26 mouse cellular contexts compared by ENCODE assay signal in the genomic region with DNA sequence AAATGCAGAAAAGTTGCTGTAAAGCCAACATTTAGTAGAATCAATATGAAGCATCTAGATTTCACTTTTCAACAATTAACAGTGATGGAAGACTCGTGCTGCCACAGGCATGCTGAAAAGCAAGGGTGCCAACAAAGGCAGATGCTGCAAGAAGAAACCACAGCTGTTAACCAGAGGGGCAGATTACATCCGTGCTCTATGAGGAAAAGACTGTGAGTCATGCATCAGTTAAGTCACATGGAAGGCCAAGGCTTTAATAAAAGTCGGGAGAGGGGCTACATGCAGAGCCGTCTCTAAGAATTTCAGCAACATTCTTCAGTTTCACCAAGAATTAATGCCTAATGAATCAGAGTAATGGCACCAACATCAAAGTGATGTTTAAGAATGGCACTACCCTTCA. TPM values are rescaled to one million over a fixed set of nuclear protein-coding genes. Genes with fewer than 3 reads are reported as not detected.
DNase-seq lines count a peak whose midpoint lies in the region; ATAC-seq and TF ChIP-seq lines count a peak whose summit lies in the region.
"Had no signal": no experiment of that assay in that cellular context is flagged by ENCODE, and none has a peak within 500 bp of the region (broad histone marks: within the 10 kb centered on the region; RNA-seq: fewer than 3 reads in every experiment).

No protein-coding gene starts in this region.

- no peak overlapping the region for H3ac ChIP-seq in C2C12 (ENCODE audit: control insufficient read depth, insufficient read length, low read depth)

- no peaks in the 10 kb centered on the region for H3K79me2 ChIP-seq in C2C12 (ENCODE audit: control insufficient read depth, insufficient read depth)

- TF ChIP-seq CTCF in kidney, postnatal 0 days (IDR thresholded peaks at IDR 0.05; ENCODE audit: low read depth), result no peak
- TF ChIP-seq CTCF in C2C12 (IDR thresholded peaks at IDR 0.05; ENCODE audit: control insufficient read depth, insufficient read depth, insufficient read length), result no peak
- TF ChIP-seq CTCF in cerebellum, adult 2 months (IDR thresholded peaks at IDR 0.05; ENCODE audit: borderline replicate concordance, insufficient read depth, low read depth, low read length), result no peak

- H3K4me2 ChIP-seq in kidney, postnatal 0 days (ENCODE audit: low read length), result no peak overlapping the region
- H3K4me2 ChIP-seq in liver, embryonic 11.5 days, result no peak overlapping the region
- H3K4me2 ChIP-seq: embryonic facial prominence, embryonic 15.5 days; heart, embryonic 11.5 days; hindbrain, embryonic 13.5 days had no signal

- H3K4me1 ChIP-seq in kidney, postnatal 0 days (replicated peaks; ENCODE audit: insufficient read depth, low read length), result no peaks in the 10 kb centered on the region
- no peaks in the 10 kb centered on the region; the same call in 1 of the 2 replicates for H3K4me1 ChIP-seq in cerebellum, adult 2 months (ENCODE audit: control insufficient read depth, insufficient read depth, low read length)
- no peaks in the 10 kb centered on the region for H3K4me1 ChIP-seq in liver, embryonic 11.5 days (replicated peaks; ENCODE audit: control insufficient read depth, insufficient read depth, low read length)
- H3K4me1 ChIP-seq: embryonic facial prominence, embryonic 15.5 days; hindbrain, embryonic 10.5 days had no signal

- no peak for ATAC-seq in kidney, postnatal 0 days (replicated peaks; ENCODE audit: low FRiP score, low read depth)
- no peak for ATAC-seq in liver, embryonic 11.5 days (replicated peaks; ENCODE audit: low FRiP score)
- ATAC-seq: activated CD4-positive, CD25-positive, alpha-beta regulatory T cell, adult 4 months; forebrain, embryonic 14.5 days; forebrain, postnatal 0 days had no signal

- peaks cover 2% of the 10 kb centered on the region for H3K79me3 ChIP-seq in C2C12 (ENCODE audit: low read depth)

- no peak overlapping the region for H3K4me3 ChIP-seq in kidney, postnatal 0 days (replicated peaks; ENCODE audit: low read depth, low read length)
- H3K4me3 ChIP-seq in C2C12 (ENCODE audit: insufficient read depth, poor library complexity, severe bottlenecking), result no peak overlapping the region
- no peak overlapping the region for H3K4me3 ChIP-seq in cerebellum, adult 2 months (replicated peaks; ENCODE audit: insufficient read depth, low read depth, low read length)
- no peak overlapping the region for H3K4me3 ChIP-seq in liver, embryonic 11.5 days (ENCODE audit: low read depth, low read length)
- H3K4me3 ChIP-seq: embryonic facial prominence, embryonic 15.5 days; gastrocnemius, adult 2 months; hindbrain, embryonic 10.5 days; hindbrain, embryonic 13.5 days had no signal

- H3K27me3 ChIP-seq in kidney, postnatal 0 days (ENCODE audit: insufficient read depth, low read length), result no peaks in the 10 kb centered on the region
- no peaks in the 10 kb centered on the region for H3K27me3 ChIP-seq in C2C12 (ENCODE audit: control insufficient read depth, insufficient read depth, insufficient read length)
- no peaks in the 10 kb centered on the region for H3K27me3 ChIP-seq in cerebellum, adult 2 months (ENCODE audit: control insufficient read depth, insufficient read depth, low read length)
- H3K27me3 ChIP-seq in liver, embryonic 11.5 days (replicated peaks; ENCODE audit: control insufficient read depth, insufficient read depth, low read length), result no peaks in the 10 kb centered on the region
- H3K27me3 ChIP-seq: CH12.LX; embryonic facial prominence, embryonic 15.5 days; hindbrain, embryonic 13.5 days had no signal

- no peak overlapping the region for H3K9ac ChIP-seq in kidney, postnatal 0 days (ENCODE audit: low read depth, low read length)
- H3K9ac ChIP-seq in liver, embryonic 11.5 days (ENCODE audit: low read depth, low read length), result no peak overlapping the region
- H3K9ac ChIP-seq: embryonic facial prominence, embryonic 15.5 days; forebrain, postnatal 0 days; hindbrain, embryonic 13.5 days had no signal

- H3K36me3 ChIP-seq in kidney, postnatal 0 days (ENCODE audit: insufficient read depth, low read length), result no peaks in the 10 kb centered on the region
- H3K36me3 ChIP-seq in C2C12 (ENCODE audit: control insufficient read depth, insufficient read depth), result no peaks in the 10 kb centered on the region
- H3K36me3 ChIP-seq in liver, embryonic 11.5 days (ENCODE audit: control insufficient read depth, insufficient read depth, low read length), result no peaks in the 10 kb centered on the region
- H3K36me3 ChIP-seq: embryonic facial prominence, embryonic 15.5 days; G1E; hindbrain, embryonic 10.5 days; hindbrain, embryonic 13.5 days had no signal

- peak; percentile 22 for DNase-seq in kidney, postnatal 0 days (ENCODE audit: low spot score)
- DNase-seq in kidney, adult 8-10 months, result no peak
- DNase-seq in 3T3-L1 (ENCODE audit: low read depth, low spot score), result peak; percentile 76
- DNase-seq in brain, adult 2 months (ENCODE audit: low read depth, low spot score), result peak; percentile 20
- no peak for DNase-seq in cerebellum, adult 2 months
- DNase-seq in cerebellum, adult 11-12 months, result no peak
- no peak for DNase-seq in liver, embryonic 11.5 days (ENCODE audit: low spot score)
- DNase-seq: adrenal gland, adult 8-10 months; adrenal gland, postnatal 25 days; cerebellum, adult 8-10 months; cerebellum, postnatal 10 days; cerebellum, postnatal 36 days; embryo, embryonic 11 days; forebrain, postnatal 0 days; gastrocnemius, adult 2 months; gastrocnemius, postnatal 14 days; heart, adult 11 months had no signal

- no peak for TF ChIP-seq POLR2A in cerebellum, adult 2 months (IDR thresholded peaks at IDR 0.05; ENCODE audit: borderline replicate concordance, insufficient read depth, low read length)

- WGBS in kidney, postnatal 0 days, result 48% methylated on average over 4 of the region's 4 CpGs
- 17% methylated on average over 4 of the region's 4 CpGs for WGBS in cerebellum, adult 2 months
- 67% methylated on average over 4 of the region's 4 CpGs for WGBS in liver, embryonic 11.5 days

- no peaks in the 10 kb centered on the region for H3K9me3 ChIP-seq in kidney, postnatal 0 days (replicated peaks; ENCODE audit: low read length)
- no peaks in the 10 kb centered on the region for H3K9me3 ChIP-seq in liver, embryonic 11.5 days (ENCODE audit: control insufficient read depth, low read length)
- H3K9me3 ChIP-seq: embryonic facial prominence, embryonic 15.5 days; G1E; hindbrain, embryonic 10.5 days; hindbrain, embryonic 13.5 days had no signal

- no peak overlapping the region for H3K27ac ChIP-seq in kidney, postnatal 0 days
- no peak overlapping the region for H3K27ac ChIP-seq in cerebellum, adult 2 months (ENCODE audit: insufficient read depth, low read length)
- no peak overlapping the region for H3K27ac ChIP-seq in liver, embryonic 11.5 days (ENCODE audit: low read depth, low read length)
- H3K27ac ChIP-seq: embryonic facial prominence, embryonic 15.5 days; gastrocnemius, adult 2 months; hindbrain, embryonic 10.5 days; hindbrain, embryonic 13.5 days had no signal

TF ChIP-seq in C2C12, 6 proteins besides CTCF, POLR2A, EP300 and RAD21:
- TF ChIP-seq CEBPB (IDR thresholded peaks at IDR 0.05; ENCODE audit: low read depth) (peak; percentile 51), MAX (IDR thresholded peaks at IDR 0.05) (peak; percentile 23), MYOD1 (IDR thresholded peaks at IDR 0.05; ENCODE audit: control insufficient read depth, insufficient read length, low read depth) (peak; percentile 65), USF1 (IDR thresholded peaks at IDR 0.05; ENCODE audit: low read depth) (peak; percentile 39), FOSL1 (IDR thresholded peaks at IDR 0.05; ENCODE audit: insufficient read depth, low read length, poor library complexity, severe bottlenecking) (no peak)

RNA-seq across cellular contexts. Expression of a gene that starts 22.2 kb away (rescaled TPM):
- 5.2 and 5.8 TPM in 2 replicates for polyA plus RNA-seq in kidney, postnatal 0 days (2015; fragmentation: Nextera tagmentation; extraction: Ambion mirVana)
- 4.2 TPM for polyA plus RNA-seq in C2C12 (2012; fragmentation: generic; extraction: Trizol)
- 12.2 and 15.9 TPM in 2 replicates for polyA plus RNA-seq in cerebellum, adult 2 months (2012; rRNA removed)
- 2.1 and 2.3 TPM in 2 replicates for polyA plus RNA-seq in liver, embryonic 11.5 days (2014; fragmentation: Nextera tagmentation; extraction: Ambion mirVana)
- polyA plus RNA-seq: activated CD4-positive, CD25-positive, alpha-beta regulatory T cell, adult 4 months; G1E had no signal

Comparison
In these comparisons a context has a peak if more than half of its experiments do, and no peak if none do; other contexts are left out.
1. DNase-seq: peak in kidney, postnatal 0 days (single experiment), 3T3-L1 (single experiment) and brain, adult 2 months (single experiment); none in kidney, adult 8-10 months (0 of 2), cerebellum, adult 2 months (0 of 2), cerebellum, adult 11-12 months (single experiment) and liver, embryonic 11.5 days (single experiment).